In the genomic region with DNA sequence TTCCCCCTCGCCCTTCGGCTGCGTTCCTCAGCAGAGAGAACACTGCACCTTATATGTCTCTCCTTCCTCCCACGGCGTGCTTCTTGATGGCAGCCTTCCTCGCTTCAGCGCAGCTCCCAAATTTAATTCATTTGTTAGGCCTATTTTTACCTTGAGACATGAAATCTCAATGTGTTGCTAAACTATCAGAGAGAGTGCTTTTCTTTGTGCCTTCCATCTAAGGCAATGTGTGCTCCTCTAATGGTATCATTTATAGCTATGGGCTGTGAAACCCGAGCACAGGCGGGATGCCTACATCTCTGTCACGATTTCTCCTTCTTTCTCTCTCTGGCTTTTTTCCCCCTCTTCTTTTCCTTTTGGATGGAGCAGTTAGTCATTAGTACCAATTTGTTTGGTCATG, we compare ENCODE assay signal across 25 mouse cellular contexts. TPM values are rescaled to one million over a fixed set of nuclear protein-coding genes. Genes with fewer than 3 reads are reported as not detected.
A peak's percentile ranks its signal among the peaks of the same experiment; 100 is the strongest.
DNase-seq lines count a peak whose midpoint lies in the region; ATAC-seq and TF ChIP-seq lines count a peak whose summit lies in the region.
"Had no signal": no experiment of that assay in that cellular context is flagged by ENCODE, and none has a peak within 500 bp of the region (broad histone marks: within the 10 kb centered on the region; RNA-seq: fewer than 3 reads in every experiment).

No protein-coding gene starts in this region.

- ATAC-seq in frontal cortex, adult (ENCODE audit: low TSS enrichment), result peak; percentile 90
- ATAC-seq: CD4-positive, CD25-positive, alpha-beta regulatory T cell, adult 4 months; intestine, embryonic 15.5 days; liver, embryonic 12.5 days; Patski had no signal

- peaks cover 6% of the 10 kb centered on the region for H3K4me1 ChIP-seq in cortical plate, adult 2 months (ENCODE audit: control insufficient read depth, insufficient read depth, low read length)
- H3K4me1 ChIP-seq: hindbrain, embryonic 15.5 days; intestine, embryonic 15.5 days; limb, embryonic 12.5 days; stomach, embryonic 15.5 days had no signal

- no peak for DNase-seq in frontal cortex, postnatal 10 days (ENCODE audit: low spot score in 2 of 2)
- DNase-seq in left cerebral cortex, postnatal 10 days (ENCODE audit: extremely low spot score in 1 of 2, low spot score in 2 of 2), result peak; percentile 19 to 31
- DNase-seq in right cerebral cortex, postnatal 25 days, result peak; percentile 50
- DNase-seq in embryo, embryonic 9.5 days (ENCODE audit: extremely low spot score), result no peak
- DNase-seq in cerebellum, adult 11 months, result no peak
- DNase-seq: adrenal gland, postnatal 25 days; cerebellum, adult 2 months; cerebellum, postnatal 36 days; heart, postnatal 4 days; kidney, adult 9 months; kidney, postnatal 4 days; layer of hippocampus, adult 9-11 months; lung, adult 2 months; thymus, adult 2 months had no signal

- intact Hi-C loops in left cerebral cortex, postnatal 10 days (cut with DNase I), result loop anchor here (10.0 kb wide), 1 partner anchor 265 kb away; no protein-coding TSS in a partner anchor

- no peak overlapping the region for H3K4me3 ChIP-seq in cortical plate, adult 2 months (ENCODE audit: insufficient read depth, low read length)
- H3K4me3 ChIP-seq: embryonic facial prominence, embryonic 10.5 days; heart, embryonic 10.5 days; hindbrain, embryonic 15.5 days; intestine, embryonic 15.5 days; limb, embryonic 12.5 days; liver, embryonic 12.5 days; stomach, embryonic 15.5 days had no signal

- TF ChIP-seq POLR2A in cortical plate, adult 2 months (IDR thresholded peaks at IDR 0.05; ENCODE audit: extremely low read depth, insufficient read depth, low read length), result no peak

- H3K27ac ChIP-seq in cortical plate, adult 2 months (ENCODE audit: insufficient read depth, low read length), result peak overlapping the region; percentile 92
- H3K27ac ChIP-seq: embryonic facial prominence, embryonic 10.5 days; heart, embryonic 10.5 days; hindbrain, embryonic 15.5 days; intestine, embryonic 15.5 days; limb, embryonic 12.5 days; liver, embryonic 12.5 days; stomach, embryonic 15.5 days had no signal

- TF ChIP-seq CTCF in cortical plate, adult 2 months (IDR thresholded peaks at IDR 0.05; ENCODE audit: extremely low read depth, insufficient read depth, low read length), result no peak

RNA-seq across cellular contexts. Expression of a gene that starts 47.2 kb away (rescaled TPM):
- polyA plus RNA-seq in cortical plate, adult 2 months (2012; rRNA removed), result 69.9 and 75.8 TPM in 2 replicates
- 10 to 100 TPM; 68.8 to 72.4 TPM for total RNA-seq in left cerebral cortex, postnatal 10 days (2021)

Comparison
In these comparisons a context has a peak if more than half of its experiments do, and no peak if none do; other contexts are left out.
1. DNase-seq: peak in left cerebral cortex, postnatal 10 days (2 of 2) and right cerebral cortex, postnatal 25 days (single experiment); none in frontal cortex, postnatal 10 days (0 of 2), embryo, embryonic 9.5 days (single experiment) and cerebellum, adult 11 months (single experiment).